Mouse (Mus musculus) G1E (cell line): ENCODE measurements around the gene Dpagt1. TPM values are rescaled to one million over a fixed set of nuclear protein-coding genes. Genes with fewer than 3 reads are reported as not detected.

Source experiments
- ATAC-seq: 2 replicates; pipeline ENCODE4 v1.8.0; 2016; ENCODE audit warnings: mild to moderate bottlenecking; ENCODE audit not compliant: insufficient number of reproducible peaks, poor library complexity, low FRiP score, severe bottlenecking; ENCODE audit errors: extremely low read depth
- DNase-seq: peaks from one replicate; pipeline ENCODE4 v3.0.0; 2012; ENCODE audit warnings: low spot score
- H3K27me3 ChIP-seq: 2 replicates; pipeline ENCODE4 v1.6.1; 2012; ENCODE audit warnings: mild to moderate bottlenecking, low read length, inconsistent platforms; ENCODE audit not compliant: insufficient read depth
- H3K36me3 ChIP-seq: replicated peaks from 2 replicates; pipeline ENCODE3; 2012; ENCODE audit warnings: mild to moderate bottlenecking, inconsistent platforms
- H3K4me1 ChIP-seq: 2 replicates; pipeline ENCODE4 v1.6.1; 2012; ENCODE audit warnings: low read depth, low read length, inconsistent platforms, mixed read lengths; ENCODE audit not compliant: insufficient read depth
- H3K4me3 ChIP-seq: 2 replicates; pipeline ENCODE4 v1.5.1; 2012; ENCODE audit warnings: low read depth, mild to moderate bottlenecking, inconsistent platforms, low read length, moderate library complexity, mixed read lengths
- H3K9me3 ChIP-seq: replicated peaks from 2 replicates; pipeline ENCODE4 v1.6.1; 2012; ENCODE audit warnings: inconsistent platforms
- CTCF ChIP-seq: IDR thresholded peaks from 2 replicates; pipeline ENCODE4 v1.5.1; 2012; ENCODE audit warnings: low read depth, low read length, inconsistent platforms, mixed read lengths
- GATA1 ChIP-seq: IDR thresholded peaks from 2 replicates; pipeline ENCODE4 v1.6.1; 2012; ENCODE audit warnings: borderline replicate concordance, low read length, inconsistent platforms, mixed read lengths
- GATA2 ChIP-seq: IDR thresholded peaks from 2 replicates; pipeline ENCODE4 v1.6.1; 2012; ENCODE audit warnings: low read depth, low read length, inconsistent platforms, borderline replicate concordance
- POLR2AphosphoS5 ChIP-seq: IDR thresholded peaks from 2 replicates; pipeline ENCODE4 v1.6.1; 2012; ENCODE audit warnings: low read depth, low read length, inconsistent platforms; ENCODE audit not compliant: insufficient replicate concordance
- TAL1 ChIP-seq: conservative IDR thresholded peaks from 2 replicates; pipeline ENCODE4 v1.6.1; 2012; ENCODE audit warnings: low read depth, low read length, inconsistent platforms, mixed read lengths
- polyA plus RNA-seq: library from polyadenylated mRNA; stranded (reverse); fragments of >175 nt; gene quantifications from 2 replicates; pipeline ENCODE4 v1.2.3, GENCODE M21; 2012
- total RNA-seq, 2 experiments: library from RNA; stranded (forward) in 1 of 2; stranded (reverse) in 1 of 2; fragments of 200-1000 nt in 1 of 2; fragments of >200 nt in 1 of 2; fragmentation: Nextera tagmentation in 1 of 2; gene quantifications; 2 replicates each; pipeline ENCODE4 v1.2.3; 2014 to 2017

The Dpagt1 gene
- 33.6 and 36.5 TPM in 2 replicates for total RNA-seq (2014; fragmentation: Nextera tagmentation)
- total RNA-seq (2017), result 11.8 and 12.3 TPM in 2 replicates
- polyA plus RNA-seq, result 6.5 and 6.8 TPM in 2 replicates

DNA sequence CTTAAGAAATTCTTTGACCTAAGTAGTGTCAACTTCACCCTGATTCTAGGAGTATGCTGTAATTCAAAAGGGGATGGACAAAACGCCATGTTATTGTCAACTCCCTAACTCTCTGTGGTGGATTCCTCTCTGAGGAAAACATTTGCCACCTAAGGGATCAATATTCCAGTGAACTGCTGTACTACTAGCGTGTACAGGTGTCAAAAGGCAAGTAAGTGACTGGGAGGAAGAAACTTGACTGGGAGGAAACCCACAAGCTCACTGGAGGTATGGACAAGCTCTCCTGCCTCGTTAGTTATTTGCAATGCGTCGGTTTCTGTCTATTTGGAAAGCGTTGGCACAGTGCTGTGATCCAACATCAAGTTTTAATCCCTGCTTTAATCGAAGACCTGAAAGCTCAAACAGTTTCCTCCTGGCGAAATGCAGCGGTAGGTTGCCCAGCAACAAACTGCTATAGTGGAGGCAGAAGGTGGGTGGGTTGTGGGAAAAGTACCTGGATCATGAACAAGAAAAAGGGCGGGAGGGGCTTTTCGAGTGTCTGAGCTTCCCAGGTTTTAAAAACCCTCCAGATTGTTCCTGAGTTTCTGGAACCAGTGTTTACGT, at the start of gene Dpagt1:
Gene Dpagt1, plus strand, starts transcription at position 252 of the 603 bp plus-strand sequence.
- Histone ChIP-seq H3K4me3 (peak within 1 kb of the TSS; percentile 90), H3K36me3 (peaks cover 29% of the 10 kb centered on the region), H3K4me1 (peaks cover 37% of the 10 kb centered on the region), H3K9me3 (no peaks in the 10 kb centered on the region), H3K27me3 (no peaks in the 10 kb centered on the region)
- no peak for ATAC-seq
- no peak for TF ChIP-seq TAL1
- TF ChIP-seq POLR2AphosphoS5, result no peak
- no peak for TF ChIP-seq CTCF
- TF ChIP-seq GATA1, result no peak
- no peak for DNase-seq

DNA sequence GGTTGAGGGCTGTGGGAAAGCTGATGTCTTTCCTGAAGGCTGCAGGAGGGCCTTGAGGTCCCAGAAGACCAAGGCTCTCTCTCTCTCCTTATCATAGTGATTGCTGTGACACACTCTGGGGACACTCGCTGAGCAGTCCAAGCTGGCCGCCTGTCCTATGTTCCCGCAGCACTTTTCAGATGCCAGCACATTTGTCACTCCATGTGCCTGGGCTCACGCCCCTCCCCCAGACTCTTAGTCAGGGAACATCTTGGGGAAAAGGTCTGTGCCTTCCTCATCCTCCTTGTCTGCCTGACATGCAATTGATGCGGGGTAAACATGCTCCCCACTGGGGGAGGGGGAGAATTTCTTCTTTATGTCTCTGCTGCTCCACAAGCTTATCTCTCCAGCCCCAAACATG, 42.6 kb upstream of the Dpagt1 start:
- Histone ChIP-seq H3K27me3 (no peaks in the 10 kb centered on the region), H3K36me3 (peaks cover 72% of the 10 kb centered on the region), H3K4me3 (no peak overlapping the region), H3K9me3 (no peaks in the 10 kb centered on the region), H3K4me1 (peaks cover 62% of the 10 kb centered on the region)
- DNase-seq (no peak), ATAC-seq (no peak)
- TF ChIP-seq GATA2, result no peak
- TF ChIP-seq CTCF, result no peak
- no peak for TF ChIP-seq POLR2AphosphoS5
- TF ChIP-seq GATA1, result no peak
- TF ChIP-seq TAL1, result no peak

DNA sequence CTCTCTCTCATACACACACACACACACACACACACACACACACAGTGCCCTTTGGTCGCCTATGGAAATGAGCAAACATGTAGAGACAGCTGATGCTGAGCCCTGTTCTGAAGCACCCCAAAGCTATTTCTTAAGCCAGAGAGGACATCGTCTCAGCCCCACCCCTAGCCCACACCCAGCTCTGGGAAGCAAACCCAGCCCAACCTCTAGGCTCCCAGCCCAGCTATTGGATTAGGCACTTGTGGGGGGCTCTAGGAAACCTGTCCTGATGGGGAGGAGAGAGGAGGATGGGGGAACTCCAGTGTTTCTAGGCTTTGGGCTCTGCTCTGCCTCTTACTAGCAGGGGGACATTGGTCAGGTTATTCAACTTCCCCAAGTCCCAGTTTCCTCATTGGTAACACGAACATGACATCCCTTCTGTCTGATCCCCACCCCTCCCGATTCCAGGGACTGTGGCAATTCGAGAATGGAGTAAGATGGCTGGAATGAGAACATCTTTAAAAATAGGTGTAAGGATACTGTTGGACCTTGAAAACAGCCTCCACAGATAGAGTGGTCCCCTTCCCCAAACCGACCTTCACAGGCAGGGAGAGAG, 39.5 kb upstream of the Dpagt1 start:
- Histone ChIP-seq H3K9me3 (peaks cover 7% of the 10 kb centered on the region), H3K4me1 (peaks cover 78% of the 10 kb centered on the region), H3K36me3 (peaks cover 54% of the 10 kb centered on the region), H3K4me3 (peak overlapping the region; percentile 98; the same call in 1 of the 2 replicates), H3K27me3 (no peaks in the 10 kb centered on the region)
- TF ChIP-seq TAL1 (no peak), GATA2 (no peak), POLR2AphosphoS5 (no peak), CTCF (no peak), GATA1 (no peak)
- DNase-seq (no peak), ATAC-seq (no peak)

DNA sequence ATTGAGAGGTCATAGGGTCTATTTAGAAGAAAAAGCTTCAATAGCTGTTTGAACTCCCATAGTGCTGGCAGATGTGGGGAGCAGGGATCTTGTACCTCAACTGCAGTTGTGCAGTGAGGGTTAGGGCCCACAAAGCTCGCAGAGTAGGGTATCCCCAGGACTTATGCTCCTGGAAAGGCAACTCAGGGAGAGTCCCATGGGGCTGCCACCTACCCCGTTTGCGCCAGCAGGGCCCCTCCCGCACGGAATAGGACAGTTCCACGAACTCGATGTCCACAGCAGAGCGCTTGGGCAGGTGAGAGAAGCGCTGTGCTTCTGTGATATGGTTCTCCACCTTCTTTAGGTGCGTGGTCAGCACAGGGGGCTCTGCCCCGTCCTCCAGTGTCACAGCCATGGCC, 38.8 kb upstream of the Dpagt1 start:
- Histone ChIP-seq H3K9me3 (peaks cover 7% of the 10 kb centered on the region), H3K36me3 (peaks cover 54% of the 10 kb centered on the region), H3K27me3 (no peaks in the 10 kb centered on the region), H3K4me1 (peaks cover 74% of the 10 kb centered on the region), H3K4me3 (peak overlapping the region; percentile 98)
- ATAC-seq (no peak), DNase-seq (peak; percentile 33)
- TF ChIP-seq GATA2 (no peak), POLR2AphosphoS5 (no peak), CTCF (no peak), GATA1 (no peak), TAL1 (no peak)

DNA sequence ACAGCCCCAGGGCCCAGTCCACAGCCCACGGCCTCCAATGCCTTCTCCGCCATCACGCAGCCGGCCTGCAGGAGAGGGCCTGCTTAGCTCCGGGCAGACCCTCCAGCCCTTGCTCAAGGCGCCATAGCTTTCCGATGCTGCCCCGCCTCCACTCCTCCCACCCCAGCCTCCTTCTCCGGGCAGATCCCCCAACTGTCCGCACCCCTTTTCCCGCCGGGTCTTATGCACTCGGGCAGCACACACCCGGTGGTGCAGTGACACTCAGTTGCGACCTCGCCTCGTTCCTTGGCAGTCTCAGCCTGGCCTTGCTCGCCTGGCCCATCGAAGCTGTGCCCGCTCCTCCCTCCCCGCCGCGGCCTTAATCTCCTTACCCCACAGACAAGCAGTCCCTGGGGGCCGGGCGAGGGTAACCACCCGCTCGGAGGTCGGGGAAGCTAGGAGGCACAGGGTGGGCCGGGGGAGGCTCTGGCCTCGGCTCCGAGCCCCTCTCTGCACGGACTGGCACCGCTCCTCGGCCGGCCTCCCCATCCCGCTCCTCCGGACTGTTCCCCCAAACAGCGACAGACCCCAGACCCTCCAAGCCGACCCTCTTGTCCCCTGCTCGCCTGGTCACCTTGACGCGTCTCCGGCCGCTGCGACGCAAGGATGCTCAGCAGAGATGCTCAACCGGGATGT, 38.3 kb upstream of the Dpagt1 start:
- no peak for TF ChIP-seq GATA2
- Histone ChIP-seq H3K27me3 (no peaks in the 10 kb centered on the region), H3K4me1 (peaks cover 71% of the 10 kb centered on the region), H3K4me3 (peak overlapping the region; percentile 98), H3K9me3 (peaks cover 7% of the 10 kb centered on the region), H3K36me3 (peaks cover 53% of the 10 kb centered on the region)
- DNase-seq (peak; percentile 69), ATAC-seq (no peak)
